Mouse (Mus musculus): ENCODE measurements around the gene Pde4a. TPM values are rescaled to one million over a fixed set of nuclear protein-coding genes. Genes with fewer than 3 reads are reported as not detected.

Gene Pde4a
- total and polyA plus RNA-seq, 3 experiments: 1.7 to 7.6 (median 4.8) TPM

DNA sequence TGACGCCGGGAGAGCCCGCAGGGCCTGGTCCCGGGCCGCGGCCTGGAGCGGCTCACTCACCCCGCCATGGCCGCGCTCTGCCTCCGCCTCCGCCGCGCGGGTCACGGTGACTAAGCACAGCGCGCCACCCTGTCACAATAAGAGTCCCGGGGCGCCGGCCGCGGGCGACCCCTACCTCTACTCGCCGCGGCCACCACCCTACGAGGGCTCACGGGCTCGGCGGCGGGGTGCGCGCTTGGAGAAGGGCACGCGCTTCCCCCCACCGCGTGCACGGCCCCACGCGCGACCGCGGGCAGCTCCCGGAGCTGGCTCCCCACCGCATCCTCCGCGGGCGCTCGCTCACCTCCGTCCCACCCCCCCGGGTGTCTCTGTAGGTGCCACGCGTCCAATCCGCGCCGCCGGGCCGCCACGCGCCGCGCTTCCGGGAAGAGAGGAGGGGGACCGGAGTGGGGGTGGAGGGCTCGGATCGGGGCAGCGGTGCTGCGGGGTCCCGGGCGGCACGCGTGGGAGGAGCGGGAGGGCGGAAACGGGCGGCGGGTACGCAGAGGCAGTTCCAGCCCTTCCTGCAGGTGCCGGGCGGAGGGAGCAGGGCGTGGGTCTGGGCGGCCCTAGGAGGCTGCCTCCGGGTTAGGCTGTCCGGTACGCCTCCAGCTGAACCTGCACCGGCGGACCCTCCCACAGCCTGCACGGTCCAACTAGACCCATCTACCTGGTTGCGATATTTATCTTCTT is 73.4 kb downstream of the Pde4a start, which contains the start of gene Keap1:
TSS of gene Keap1 (minus strand) at position 629 of the 732 bp plus-strand sequence.
- Histone ChIP-seq H3K9ac (ENCODE audit: insufficient read depth, low read depth) (peak within 1 kb of the TSS; percentile 99), H3K4me2 (ENCODE audit: insufficient read depth, low read depth, poor library complexity, severe bottlenecking) (peak within 1 kb of the TSS; percentile 89), H3K4me1 (ENCODE audit: control insufficient read depth in 1 of 2, insufficient read depth in 2 of 2) (peaks cover 17 to 35% of the 10 kb centered on the region in 2 experiments), H3K4me3 (replicated peaks in 1 of 3; ENCODE audit: low read depth in 2 of 3, low read length in 2 of 3, poor library complexity in 1 of 3) (peak within 1 kb of the TSS; percentile 77 to 98 (median 88)), H3K36me3 (replicated peaks in 1 of 2; ENCODE audit: control insufficient read depth in 1 of 2, insufficient read depth in 1 of 2, low read length in 1 of 2) (peaks cover 5 to 29% of the 10 kb centered on the region in 2 experiments), H3K79me2 (replicated peaks; ENCODE audit: control insufficient read depth, extremely low read depth, insufficient read depth, poor library complexity, severe bottlenecking) (peaks cover 18% of the 10 kb centered on the region), H3K27me3 (replicated peaks) (peaks cover 4% of the 10 kb centered on the region), H3K9me3 (replicated peaks; ENCODE audit: low read length) (peaks cover under 1% of the 10 kb centered on the region), H3K27ac (ENCODE audit: insufficient read depth, low read depth) (peak within 1 kb of the TSS; percentile 40)
- TF ChIP-seq NRF1 (IDR thresholded peaks at IDR 0.05; ENCODE audit: low read depth, low read length) (no peak), MAZ (IDR thresholded peaks at IDR 0.05; ENCODE audit: low read depth, low read length) (no peak), GABPA (IDR thresholded peaks at IDR 0.05; ENCODE audit: insufficient replicate concordance, low read depth, low read length) (no peak), CHD2 (IDR thresholded peaks at IDR 0.05; ENCODE audit: low read length) (peak; percentile 28; the same call in 1 of the 2 replicates), ELF1 (IDR thresholded peaks at IDR 0.05; ENCODE audit: low read depth, low read length) (peak; percentile 83), E2F4 (IDR thresholded peaks at IDR 0.05; ENCODE audit: insufficient replicate concordance, low read depth, low read length) (no peak), RCOR1 (conservative IDR thresholded peaks at IDR 0.05; ENCODE audit: low read depth, low read length) (no peak), POLR2A (IDR thresholded peaks at IDR 0.05; ENCODE audit: low read depth, low read length) (peak; percentile 64), CHD1 (IDR thresholded peaks at IDR 0.05; ENCODE audit: low read depth, low read length) (no peak; the same call in 1 of the 2 replicates), TCF12 (IDR thresholded peaks at IDR 0.05; ENCODE audit: low read depth, low read length) (peak; percentile 75), USF1 (IDR thresholded peaks at IDR 0.05; ENCODE audit: low read depth, low read length) (no peak), MAX (IDR thresholded peaks at IDR 0.05; ENCODE audit: low read length) (peak; percentile 50; the same call in 1 of the 2 replicates), ZMIZ1 (IDR thresholded peaks at IDR 0.05; ENCODE audit: low read depth, low read length) (no peak), JUND (conservative IDR thresholded peaks at IDR 0.05; ENCODE audit: low read depth, low read length) (no peak), ETS1 (conservative IDR thresholded peaks at IDR 0.05; ENCODE audit: low read depth, low read length) (no peak), POLR2AphosphoS2 (IDR thresholded peaks at IDR 0.05; ENCODE audit: low read depth, low read length) (no peak), TBP (conservative IDR thresholded peaks at IDR 0.05; ENCODE audit: low read depth, low read length) (no peak), SMC3 (IDR thresholded peaks at IDR 0.05; ENCODE audit: low read depth, low read length) (no peak), ZKSCAN1 (IDR thresholded peaks at IDR 0.05; ENCODE audit: borderline replicate concordance, low read depth, low read length) (no peak), RAD21 (IDR thresholded peaks at IDR 0.05; ENCODE audit: low read depth, low read length) (no peak), NELFE (IDR thresholded peaks at IDR 0.05; ENCODE audit: low read depth, low read length) (peak; percentile 59), MYC (IDR thresholded peaks at IDR 0.05; ENCODE audit: low read depth, low read length) (0 out of 2 replicates have a peak, but pooled peaks have one; percentile 17), MXI1 (IDR thresholded peaks at IDR 0.05; ENCODE audit: low read depth, low read length) (peak; percentile 87), KAT2A (IDR thresholded peaks at IDR 0.05; ENCODE audit: insufficient replicate concordance, low read length) (0 out of 2 replicates have a peak, but pooled peaks have one; percentile 39), JUN (IDR thresholded peaks at IDR 0.05; ENCODE audit: insufficient read depth, low read depth, low read length) (no peak), EP300 (IDR thresholded peaks at IDR 0.05; ENCODE audit: low read length) (no peak), MAFK (IDR thresholded peaks at IDR 0.05; ENCODE audit: insufficient replicate concordance, low read length) (peak; percentile 64; the same call in 1 of the 2 replicates), ZC3H11A (IDR thresholded peaks at IDR 0.05; ENCODE audit: low read depth, low read length) (no peak), ZNF384 (IDR thresholded peaks at IDR 0.05; ENCODE audit: low read depth, low read length) (no peak), BHLHE40 (IDR thresholded peaks at IDR 0.05; ENCODE audit: low read depth, low read length) (peak; percentile 48; the same call in 1 of the 2 replicates), HCFC1 (IDR thresholded peaks at IDR 0.05; ENCODE audit: low read depth, low read length) (peak; percentile 53), USF2 (conservative IDR thresholded peaks at IDR 0.05; ENCODE audit: low read depth, low read length) (no peak), PAX5 (IDR thresholded peaks at IDR 0.05; ENCODE audit: low read length) (no peak), MEF2A (IDR thresholded peaks at IDR 0.05; ENCODE audit: borderline replicate concordance, low read depth, low read length) (no peak; the same call in 1 of the 2 replicates), UBTF (IDR thresholded peaks at IDR 0.05; ENCODE audit: low read depth, low read length) (peak; percentile 92), SIN3A (IDR thresholded peaks at IDR 0.05; ENCODE audit: low read length) (peak; percentile 80), IRF4 (IDR thresholded peaks at IDR 0.05; ENCODE audit: low read depth, low read length) (0 out of 2 replicates have a peak, but pooled peaks have one; percentile 51), CTCF (conservative IDR thresholded peaks at IDR 0.05 in 1 of 2, IDR thresholded peaks at IDR 0.05 in 1 of 2; ENCODE audit: low read depth in 2 of 2, low read length in 2 of 2) (no peak)
- DNase-seq (ENCODE audit: extremely low read depth): peak; percentile 48
- in situ Hi-C loops (cut with MboI; ENCODE audit: low pct_ligation_motif_present, low pct_unique_long_range_greater_than_20kb, low sequenced_read_pairs) (no loop called here), dilution Hi-C loops (cut with MboI; ENCODE audit: extremely low pct_ligation_motif_present, extremely low pct_unique_long_range_greater_than_20kb, low sequenced_read_pairs) (no loop called here)

All from CH12.LX (cell line).